Mouse (Mus musculus) liver, embryonic 14.5 days (tissue): ENCODE data around the gene Tnk1. TPM values are rescaled to one million over a fixed set of nuclear protein-coding genes. Genes with fewer than 3 reads are reported as not detected.

Experiments
- ATAC-seq: fragments of 200-750 bp; cut with Nextera tagmentation; 2 replicates; pipeline ENCODE4 v1.8.0; 2017; ENCODE audit warnings: moderate number of reproducible peaks, mild to moderate bottlenecking, moderate library complexity; ENCODE audit not compliant: insufficient read depth
- DNase-seq, 3 experiments: peaks; one replicate each; pipeline ENCODE4 v3.0.0-alpha.2; 2012 to 2013; ENCODE audit warnings: low read depth in 3 of 3, low spot score in 3 of 3
- H3K27ac ChIP-seq: fragments of 300-500 bp; sonication (generic); 2 replicates; pipeline ENCODE4 v1.5.1; 2014; ENCODE audit warnings: moderate library complexity, mild to moderate bottlenecking, control low read depth, inconsistent platforms
- H3K27me3 ChIP-seq: fragments of 300-500 bp; sonication (generic); 2 replicates; pipeline ENCODE4 v1.6.1; 2014; ENCODE audit warnings: mild to moderate bottlenecking, low read length, moderate library complexity; ENCODE audit not compliant: control insufficient read depth, insufficient read depth
- H3K36me3 ChIP-seq: fragments of 300-500 bp; sonication (generic); replicated peaks from 2 replicates; pipeline ENCODE4 v1.6.1; 2014; ENCODE audit warnings: low read depth; ENCODE audit not compliant: control insufficient read depth, insufficient read depth
- H3K4me1 ChIP-seq, 2 experiments: fragments of 200-500 bp in 1 of 2; fragments of 300-500 bp in 1 of 2; sonication (generic) in 1 of 2; replicated peaks; 2 replicates each; pipeline ENCODE4 v1.6.1; 2012 to 2014; ENCODE audit warnings: antibody characterized with exemption in 1 of 2, inconsistent platforms in 1 of 2, low read length in 1 of 2; ENCODE audit not compliant: control insufficient read depth in 2 of 2, insufficient read depth in 2 of 2
- H3K4me2 ChIP-seq: fragments of 300-500 bp; sonication (generic); 2 replicates; pipeline ENCODE4 v1.6.1; 2014; ENCODE audit warnings: low read depth, mild to moderate bottlenecking, control low read depth, moderate library complexity
- H3K4me3 ChIP-seq, 2 experiments: fragments of 200-500 bp in 1 of 2; fragments of 300-500 bp in 1 of 2; sonication (generic) in 1 of 2; 2 replicates each; pipeline ENCODE4 v1.5.1; 2012 to 2014; ENCODE audit warnings: low read depth in 2 of 2, low read length in 2 of 2, mild to moderate bottlenecking in 2 of 2, control low read depth in 1 of 2, inconsistent platforms in 1 of 2, moderate library complexity in 1 of 2; ENCODE audit not compliant: insufficient read depth in 1 of 2
- H3K9ac ChIP-seq: fragments of 300-500 bp; sonication (generic); replicated peaks from 2 replicates; pipeline ENCODE4 v1.6.1; 2014; ENCODE audit warnings: mild to moderate bottlenecking, control low read depth, moderate library complexity
- H3K9me3 ChIP-seq: fragments of 300-500 bp; sonication (generic); 2 replicates; pipeline ENCODE4 v1.6.1; 2016; ENCODE audit warnings: low read length, mixed read lengths; ENCODE audit not compliant: control insufficient read depth
- CTCF ChIP-seq: IDR thresholded peaks from 2 replicates; pipeline ENCODE4 v1.5.1; 2016; ENCODE audit warnings: antibody characterized with exemption, low read depth, control low read depth
- EP300 ChIP-seq: IDR thresholded peaks from 2 replicates; pipeline ENCODE4 v1.6.1; 2016; ENCODE audit warnings: antibody characterized with exemption, low read depth
- WGBS: fragments of 180-500 bp; shearing (Covaris S2); extraction: QIAGEN DNeasy Blood & Tissue Kit; methylation state at CpG from one replicate; pipeline ENCODE4 v1.1.7; 2014; ENCODE audit not compliant: insufficient replicate concordance; 5-methylcytosine and 5-hydroxymethylcytosine counted together
- microRNA-seq: library from miRNA; unstranded; fragments of <30 nt; microRNA quantifications from one replicate; pipeline ENCODE4, GENCODE M21; 2016
- polyA plus RNA-seq, 2 experiments: library from polyadenylated mRNA; depleted of rRNA in 1 of 2; stranded (reverse) in 1 of 2; unstranded in 1 of 2; fragments of >200 nt; fragmentation: Nextera tagmentation in 1 of 2; extraction: Ambion mirVana in 1 of 2; gene quantifications; 2 replicates each; pipeline versions ENCODE4 v1.2.1 to v1.2.3; 2012 to 2014

Tnk1 gene
- polyA plus RNA-seq, 2 experiments: 0.43 to 1.2 TPM

DNA sequence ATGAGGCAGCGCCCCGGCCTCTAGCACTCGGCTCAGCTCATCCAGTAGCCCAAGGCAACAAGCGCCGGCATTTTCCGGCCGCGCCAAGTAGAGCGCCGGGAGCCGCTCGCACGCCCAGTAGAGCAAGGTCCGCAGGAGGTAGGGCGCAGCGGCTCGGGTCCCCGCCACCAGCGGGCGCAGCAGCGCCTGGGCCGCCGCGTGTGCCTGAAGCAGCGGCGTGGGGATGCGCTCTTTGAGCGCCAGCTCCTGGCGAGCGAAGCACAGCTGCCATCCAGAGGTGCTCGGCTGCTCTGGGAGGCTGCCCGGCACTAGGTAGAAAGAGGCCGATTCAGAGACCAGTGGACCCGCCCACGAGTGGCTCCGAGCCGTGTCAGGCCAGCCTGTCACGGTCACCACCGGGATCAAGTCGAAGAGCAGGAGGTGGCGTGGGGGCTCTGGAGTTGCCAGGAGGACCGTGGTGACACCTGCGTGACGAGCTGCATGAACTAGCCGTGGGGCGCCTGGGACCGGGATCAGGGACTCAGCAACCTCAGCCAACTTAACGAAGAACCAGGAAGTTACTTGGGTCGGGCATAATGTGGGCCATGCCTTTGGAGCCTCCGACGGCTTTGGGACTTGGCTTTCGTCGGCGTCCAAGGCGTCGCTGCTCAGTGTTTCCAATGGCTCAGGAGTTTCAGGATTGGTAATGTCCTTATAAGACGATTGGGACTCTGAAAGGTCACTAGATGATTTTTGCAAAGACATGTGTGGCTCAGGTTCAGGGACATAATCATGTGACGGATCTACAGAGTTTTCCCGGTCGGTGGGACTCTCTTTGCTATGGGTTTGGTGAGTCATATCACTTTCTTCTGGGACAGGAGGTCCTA, 54.5 kb downstream of the Tnk1 start:
- Histone ChIP-seq H3K4me3 (peak overlapping the region; percentile 6 to 50; a peak in 3 of 4 replicates), H3K4me1 (peaks cover 0 to 2% of the 10 kb centered on the region in 2 experiments; a peak in 2 of 4 replicates), H3K27ac (no peak overlapping the region), H3K36me3 (no peaks in the 10 kb centered on the region), H3K4me2 (peak overlapping the region; percentile 65), H3K9me3 (no peaks in the 10 kb centered on the region), H3K9ac (no peak overlapping the region), H3K27me3 (peaks cover 77% of the 10 kb centered on the region)
- 1% methylated on average over 60 of the region's 60 CpGs for WGBS
- DNase-seq (peak; percentile 22 to 32 (median 26)), ATAC-seq (peak; percentile 75)
- no peak for TF ChIP-seq EP300
- TF ChIP-seq CTCF: peak; percentile 59

DNA sequence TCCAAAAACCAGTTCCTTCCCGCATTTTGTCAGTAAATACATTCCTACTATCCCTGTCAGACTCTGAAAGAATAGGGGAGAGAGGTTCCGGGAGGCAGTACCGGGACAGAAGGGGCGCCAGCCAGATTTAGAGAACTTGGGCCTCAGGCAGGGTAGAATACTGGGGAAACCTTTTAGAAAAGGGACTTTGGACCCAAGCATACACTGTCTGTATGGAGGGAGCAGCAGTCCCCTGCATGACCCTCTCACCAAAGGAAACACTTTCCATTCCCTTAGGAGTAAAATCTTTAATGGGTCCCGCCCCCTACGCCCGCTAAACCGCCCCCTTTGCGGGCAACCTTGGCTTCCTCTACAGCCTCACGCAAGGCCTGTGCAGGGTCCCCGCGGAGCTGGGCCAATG, 55.2 kb downstream of the Tnk1 start:
- DNase-seq (no peak), ATAC-seq (peak; percentile 41)
- no peak overlapping the region for H3K27ac ChIP-seq
- no peaks in the 10 kb centered on the region for H3K36me3 ChIP-seq
- peaks cover 0 to 2% of the 10 kb centered on the region in 2 experiments; a peak in 2 of 4 replicates for H3K4me1 ChIP-seq
- WGBS: 4% methylated on average over 12 of the region's 12 CpGs
- TF ChIP-seq EP300 (no peak), CTCF (no peak)
- peak overlapping the region; percentile 4 to 50; a peak in 2 of 4 replicates for H3K4me3 ChIP-seq
- no peak overlapping the region for H3K9ac ChIP-seq
- H3K9me3 ChIP-seq: no peaks in the 10 kb centered on the region
- peaks cover 81% of the 10 kb centered on the region for H3K27me3 ChIP-seq
- H3K4me2 ChIP-seq: peak overlapping the region; percentile 65

DNA sequence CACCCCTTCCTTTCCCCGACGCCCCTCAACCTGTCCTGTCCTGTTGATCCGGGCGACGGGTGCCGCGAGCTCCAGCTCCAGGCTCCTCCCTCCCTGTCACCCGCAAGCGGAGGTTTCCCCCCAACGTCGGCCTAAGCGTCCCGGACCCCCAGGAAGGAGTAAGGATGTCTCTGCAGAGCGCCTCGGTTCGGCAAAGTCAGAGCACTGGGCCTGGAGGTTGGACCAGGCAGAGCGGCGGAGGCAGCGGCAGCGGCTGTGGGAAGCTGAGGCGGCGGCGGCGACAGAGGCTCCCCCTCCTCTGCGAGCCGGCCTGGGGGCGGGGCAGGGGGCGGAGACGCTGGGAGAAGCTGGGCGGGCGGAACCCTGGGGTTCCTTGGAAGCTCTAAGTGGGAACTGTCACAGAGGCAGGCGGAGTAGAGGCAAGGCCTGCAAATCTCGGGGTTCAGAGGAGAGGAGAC, 55.9 kb downstream of the Tnk1 start:
- Histone ChIP-seq H3K4me1 (peaks cover 0 to 2% of the 10 kb centered on the region in 2 experiments; a peak in 2 of 4 replicates), H3K36me3 (no peaks in the 10 kb centered on the region), H3K4me3 (peak overlapping the region; percentile 28 to 50), H3K27ac (no peak overlapping the region), H3K4me2 (peak overlapping the region; percentile 65), H3K9me3 (no peaks in the 10 kb centered on the region), H3K27me3 (peaks cover 88% of the 10 kb centered on the region), H3K9ac (no peak overlapping the region)
- ATAC-seq: no peak
- under 1% methylated on average over 33 of the region's 33 CpGs for WGBS
- no peak for TF ChIP-seq EP300
- TF ChIP-seq CTCF: no peak
- DNase-seq: no peak

- no peak within 1 kb of the TSS for H3K27ac ChIP-seq
- H3K36me3 ChIP-seq: no peaks in the 10 kb centered on the region
- peaks cover 95% of the 10 kb centered on the region for H3K27me3 ChIP-seq
- peak within 1 kb of the TSS; percentile 28 to 50 for H3K4me3 ChIP-seq
- H3K9ac ChIP-seq: no peak within 1 kb of the TSS
- no peaks in the 10 kb centered on the region for H3K9me3 ChIP-seq
- peak within 1 kb of the TSS; percentile 65 for H3K4me2 ChIP-seq
- no peak for TF ChIP-seq EP300
- TF ChIP-seq CTCF: no peak
- DNase-seq (no peak), ATAC-seq (no peak)
- H3K4me1 ChIP-seq: peaks cover 0 to 2% of the 10 kb centered on the region in 2 experiments; a peak in 2 of 4 replicates
- WGBS: 3% methylated on average over 31 of the region's 33 CpGs
Measured at GRCm38 (mm10) chr11:69801379-69801977, 57.1 kb downstream of the Tnk1 start, which contains the start of gene Fgf11. Gene Fgf11, minus strand, starts transcription at chr11:69801857.

Small RNA genes within 50 kb of the gene (microRNA-seq; reads per million reads assigned to microRNA genes)
- not detected for gene Mir6924

Other genes with a start within 250 kb of the Tnk1 start
Only the 30 nearest of the 42 such genes appear.
- 0.53 and 0.80 TPM in 2 replicates for gene Tnfsfm13, start 162.6 kb downstream of the Tnk1 start, polyA plus RNA-seq (2012; rRNA removed)
- 0.70 and 1.7 TPM in 2 replicates for gene Tnfsfm13, start 162.6 kb downstream of the Tnk1 start, polyA plus RNA-seq (2014; fragmentation: Nextera tagmentation; extraction: Ambion mirVana)
- gene Polr2a, start 100.1 kb downstream of the Tnk1 start, polyA plus RNA-seq (2012; rRNA removed): 14.3 and 16.0 TPM in 2 replicates
- 19.5 and 22.4 TPM in 2 replicates for gene Polr2a, start 100.1 kb downstream of the Tnk1 start, polyA plus RNA-seq (2014; fragmentation: Nextera tagmentation; extraction: Ambion mirVana)
- gene Slc35g3, start 96.8 kb downstream of the Tnk1 start, polyA plus RNA-seq (2012; rRNA removed): not detected in 2 replicates
- not detected in 2 replicates for gene Slc35g3, start 96.8 kb downstream of the Tnk1 start, polyA plus RNA-seq (2014; fragmentation: Nextera tagmentation; extraction: Ambion mirVana)
- 1.4 and 1.5 TPM in 2 replicates for gene Zbtb4, start 92.8 kb downstream of the Tnk1 start, polyA plus RNA-seq (2012; rRNA removed)
- gene Zbtb4, start 92.8 kb downstream of the Tnk1 start, polyA plus RNA-seq (2014; fragmentation: Nextera tagmentation; extraction: Ambion mirVana): 0.45 and 0.58 TPM in 2 replicates
- 0.44 and 0.58 TPM in 2 replicates for gene Chrnb1, start 62.8 kb downstream of the Tnk1 start, polyA plus RNA-seq (2012; rRNA removed)
- gene Chrnb1, start 62.8 kb downstream of the Tnk1 start, polyA plus RNA-seq (2014; fragmentation: Nextera tagmentation; extraction: Ambion mirVana): 0.32 and 0.33 TPM in 2 replicates
- gene Fgf11, start 56.9 kb downstream of the Tnk1 start, polyA plus RNA-seq (2012; rRNA removed): 0.41 and 0.42 TPM in 2 replicates
- gene Fgf11, start 56.9 kb downstream of the Tnk1 start, polyA plus RNA-seq (2014; fragmentation: Nextera tagmentation; extraction: Ambion mirVana): 0.06 and 0.13 TPM in 2 replicates
- 0.25 TPM in 2 replicates for gene Tmem102, start 53.1 kb downstream of the Tnk1 start, polyA plus RNA-seq (2012; rRNA removed)
- 0.57 and 0.80 TPM in 2 replicates for gene Tmem102, start 53.1 kb downstream of the Tnk1 start, polyA plus RNA-seq (2014; fragmentation: Nextera tagmentation; extraction: Ambion mirVana)
- not detected in 2 replicates for gene Gm39566, start 43.4 kb downstream of the Tnk1 start, polyA plus RNA-seq (2012; rRNA removed)
- not detected in 2 replicates for gene Gm39566, start 43.4 kb downstream of the Tnk1 start, polyA plus RNA-seq (2014; fragmentation: Nextera tagmentation; extraction: Ambion mirVana)
- gene Spem2, start 40.3 kb downstream of the Tnk1 start, polyA plus RNA-seq (2012; rRNA removed): not detected in 2 replicates
- not detected in 2 replicates for gene Spem2, start 40.3 kb downstream of the Tnk1 start, polyA plus RNA-seq (2014; fragmentation: Nextera tagmentation; extraction: Ambion mirVana)
- not detected in 2 replicates for gene Spem1, start 36.5 kb downstream of the Tnk1 start, polyA plus RNA-seq (2012; rRNA removed)
- not detected in 2 replicates for gene Spem1, start 36.5 kb downstream of the Tnk1 start, polyA plus RNA-seq (2014; fragmentation: Nextera tagmentation; extraction: Ambion mirVana)
- 2.0 and 2.2 TPM in 2 replicates for gene Nlgn2, start 20.9 kb downstream of the Tnk1 start, polyA plus RNA-seq (2012; rRNA removed)
- gene Nlgn2, start 20.9 kb downstream of the Tnk1 start, polyA plus RNA-seq (2014; fragmentation: Nextera tagmentation; extraction: Ambion mirVana): 0.48 and 0.76 TPM in 2 replicates
- gene Tmem256, start 20.2 kb downstream of the Tnk1 start, polyA plus RNA-seq (2012; rRNA removed): 143 and 197 TPM in 2 replicates
- gene Tmem256, start 20.2 kb downstream of the Tnk1 start, polyA plus RNA-seq (2014; fragmentation: Nextera tagmentation; extraction: Ambion mirVana): 384 and 393 TPM in 2 replicates
- 18.0 and 20.0 TPM in 2 replicates for gene Plscr3, start 12.4 kb downstream of the Tnk1 start, polyA plus RNA-seq (2012; rRNA removed)
- 22.8 and 25.0 TPM in 2 replicates for gene Plscr3, start 12.4 kb downstream of the Tnk1 start, polyA plus RNA-seq (2014; fragmentation: Nextera tagmentation; extraction: Ambion mirVana)
- not detected in 2 replicates for gene Tmem95, start 19.3 kb upstream of the Tnk1 start, polyA plus RNA-seq (2012; rRNA removed)
- gene Tmem95, start 19.3 kb upstream of the Tnk1 start, polyA plus RNA-seq (2014; fragmentation: Nextera tagmentation; extraction: Ambion mirVana): not detected in 2 replicates
- gene Kctd11, start 22.7 kb upstream of the Tnk1 start, polyA plus RNA-seq (2012; rRNA removed): 0.93 TPM in 2 replicates
- 0.53 and 1.00 TPM in 2 replicates for gene Kctd11, start 22.7 kb upstream of the Tnk1 start, polyA plus RNA-seq (2014; fragmentation: Nextera tagmentation; extraction: Ambion mirVana)
- gene Acap1, start 36.8 kb upstream of the Tnk1 start, polyA plus RNA-seq (2012; rRNA removed): 2.7 and 2.8 TPM in 2 replicates
- gene Acap1, start 36.8 kb upstream of the Tnk1 start, polyA plus RNA-seq (2014; fragmentation: Nextera tagmentation; extraction: Ambion mirVana): 2.9 and 3.3 TPM in 2 replicates
- 0.40 and 0.48 TPM in 2 replicates for gene 2810408A11Rik, start 42.3 kb upstream of the Tnk1 start, polyA plus RNA-seq (2012; rRNA removed)
- gene 2810408A11Rik, start 42.3 kb upstream of the Tnk1 start, polyA plus RNA-seq (2014; fragmentation: Nextera tagmentation; extraction: Ambion mirVana): 0.93 and 1.7 TPM in 2 replicates
- gene Neurl4, start 42.3 kb upstream of the Tnk1 start, polyA plus RNA-seq (2012; rRNA removed): 13.1 and 20.5 TPM in 2 replicates
- gene Neurl4, start 42.3 kb upstream of the Tnk1 start, polyA plus RNA-seq (2014; fragmentation: Nextera tagmentation; extraction: Ambion mirVana): 2.5 and 3.4 TPM in 2 replicates
- 79.5 and 93.1 TPM in 2 replicates for gene Gps2, start 55.2 kb upstream of the Tnk1 start, polyA plus RNA-seq (2012; rRNA removed)
- gene Gps2, start 55.2 kb upstream of the Tnk1 start, polyA plus RNA-seq (2014; fragmentation: Nextera tagmentation; extraction: Ambion mirVana): 82.7 and 91.2 TPM in 2 replicates
- gene Eif5a, start 63.2 kb upstream of the Tnk1 start, polyA plus RNA-seq (2012; rRNA removed): 652 and 846 TPM in 2 replicates
- gene Eif5a, start 63.2 kb upstream of the Tnk1 start, polyA plus RNA-seq (2014; fragmentation: Nextera tagmentation; extraction: Ambion mirVana): 1,316 and 1,415 TPM in 2 replicates
- gene Ybx2, start 77.1 kb upstream of the Tnk1 start, polyA plus RNA-seq (2012; rRNA removed): 0.57 and 0.58 TPM in 2 replicates
- 0.23 TPM in 1 of 2 replicates, not detected in the other for gene Ybx2, start 77.1 kb upstream of the Tnk1 start, polyA plus RNA-seq (2014; fragmentation: Nextera tagmentation; extraction: Ambion mirVana)
- 17.0 and 17.4 TPM in 2 replicates for gene Slc2a4, start 89.5 kb upstream of the Tnk1 start, polyA plus RNA-seq (2012; rRNA removed)
- gene Slc2a4, start 89.5 kb upstream of the Tnk1 start, polyA plus RNA-seq (2014; fragmentation: Nextera tagmentation; extraction: Ambion mirVana): 12.6 and 14.0 TPM in 2 replicates
- 2.0 and 4.0 TPM in 2 replicates for gene Cldn7, start 106.0 kb upstream of the Tnk1 start, polyA plus RNA-seq (2012; rRNA removed)
- 2.2 TPM in 2 replicates for gene Cldn7, start 106.0 kb upstream of the Tnk1 start, polyA plus RNA-seq (2014; fragmentation: Nextera tagmentation; extraction: Ambion mirVana)
- gene Ctdnep1, start 122.4 kb upstream of the Tnk1 start, polyA plus RNA-seq (2012; rRNA removed): 23.6 and 32.3 TPM in 2 replicates
- gene Ctdnep1, start 122.4 kb upstream of the Tnk1 start, polyA plus RNA-seq (2014; fragmentation: Nextera tagmentation; extraction: Ambion mirVana): 9.7 and 10.7 TPM in 2 replicates
- gene Elp5, start 123.8 kb upstream of the Tnk1 start, polyA plus RNA-seq (2012; rRNA removed): 44.0 and 46.1 TPM in 2 replicates
- 70.2 and 74.0 TPM in 2 replicates for gene Elp5, start 123.8 kb upstream of the Tnk1 start, polyA plus RNA-seq (2014; fragmentation: Nextera tagmentation; extraction: Ambion mirVana)
- gene Gabarap, start 132.4 kb upstream of the Tnk1 start, polyA plus RNA-seq (2012; rRNA removed): 134 and 140 TPM in 2 replicates
- 296 and 300 TPM in 2 replicates for gene Gabarap, start 132.4 kb upstream of the Tnk1 start, polyA plus RNA-seq (2014; fragmentation: Nextera tagmentation; extraction: Ambion mirVana)
- 10.8 and 14.8 TPM in 2 replicates for gene Phf23, start 137.0 kb upstream of the Tnk1 start, polyA plus RNA-seq (2012; rRNA removed)
- gene Phf23, start 137.0 kb upstream of the Tnk1 start, polyA plus RNA-seq (2014; fragmentation: Nextera tagmentation; extraction: Ambion mirVana): 11.9 and 12.1 TPM in 2 replicates
- gene Dvl2, start 141.9 kb upstream of the Tnk1 start, polyA plus RNA-seq (2012; rRNA removed): 4.2 and 4.6 TPM in 2 replicates
- gene Dvl2, start 141.9 kb upstream of the Tnk1 start, polyA plus RNA-seq (2014; fragmentation: Nextera tagmentation; extraction: Ambion mirVana): 3.4 and 4.2 TPM in 2 replicates
- 27.8 and 40.6 TPM in 2 replicates for gene Acadvl, start 156.7 kb upstream of the Tnk1 start, polyA plus RNA-seq (2012; rRNA removed)
- 84.1 and 98.1 TPM in 2 replicates for gene Acadvl, start 156.7 kb upstream of the Tnk1 start, polyA plus RNA-seq (2014; fragmentation: Nextera tagmentation; extraction: Ambion mirVana)
- gene Dlg4, start 158.2 kb upstream of the Tnk1 start, polyA plus RNA-seq (2012; rRNA removed): 1.5 and 1.9 TPM in 2 replicates
- gene Dlg4, start 158.2 kb upstream of the Tnk1 start, polyA plus RNA-seq (2014; fragmentation: Nextera tagmentation; extraction: Ambion mirVana): 0.33 and 0.54 TPM in 2 replicates